ENCODE assay signal across 10 mouse cellular contexts in genomic region chr3:93360045-93360444, GRCm38 (mm10). TPM values are rescaled to one million over a fixed set of nuclear protein-coding genes. Genes with fewer than 3 reads are reported as not detected.
DNase-seq lines count a peak whose midpoint lies in the region; ATAC-seq and TF ChIP-seq lines count a peak whose summit lies in the region.
"Had no signal": no experiment of that assay in that cellular context is flagged by ENCODE, and none has a peak within 500 bp of the region (broad histone marks: within the 10 kb centered on the region; RNA-seq: fewer than 3 reads in every experiment).

No protein-coding gene starts in this region.

- no peaks in the 10 kb centered on the region for H3K36me3 ChIP-seq in hindbrain, embryonic 10.5 days
- no peaks in the 10 kb centered on the region for H3K36me3 ChIP-seq in hindbrain, embryonic 12.5 days
- no peaks in the 10 kb centered on the region for H3K36me3 ChIP-seq in limb, embryonic 14.5 days (ENCODE audit: control insufficient read depth, insufficient read depth, low read length)
- H3K36me3 ChIP-seq: embryonic facial prominence, embryonic 15.5 days; neural tube, embryonic 12.5 days had no signal

- no peak for ATAC-seq in hindbrain, embryonic 12.5 days (ENCODE audit: low FRiP score)
- ATAC-seq in limb, embryonic 14.5 days (ENCODE audit: low FRiP score, low read depth) = no peak

- peaks cover 5% of the 10 kb centered on the region; the same call in 1 of the 2 replicates for H3K27me3 ChIP-seq in hindbrain, embryonic 10.5 days (ENCODE audit: insufficient read depth, poor library complexity, severe bottlenecking)
- H3K27me3 ChIP-seq in hindbrain, embryonic 12.5 days = no peaks in the 10 kb centered on the region
- no peaks in the 10 kb centered on the region for H3K27me3 ChIP-seq in limb, embryonic 14.5 days (ENCODE audit: control insufficient read depth, insufficient read depth, low read length)
- H3K27me3 ChIP-seq: embryonic facial prominence, embryonic 15.5 days; neural tube, embryonic 12.5 days had no signal

- H3K4me2 ChIP-seq in hindbrain, embryonic 12.5 days (replicated peaks) = no peak overlapping the region
- H3K4me2 ChIP-seq in limb, embryonic 14.5 days (replicated peaks; ENCODE audit: low read depth, low read length, severe bottlenecking) = no peak overlapping the region
- H3K4me2 ChIP-seq: embryonic facial prominence, embryonic 15.5 days; neural tube, embryonic 12.5 days had no signal

- H3K4me1 ChIP-seq in hindbrain, embryonic 10.5 days (replicated peaks) = no peaks in the 10 kb centered on the region; the same call in 1 of the 2 replicates
- H3K4me1 ChIP-seq in hindbrain, embryonic 12.5 days = no peaks in the 10 kb centered on the region
- H3K4me1 ChIP-seq in embryonic fibroblast, embryonic 13.5 days (ENCODE audit: control insufficient read depth, insufficient read depth, low read length) = no peaks in the 10 kb centered on the region
- H3K4me1 ChIP-seq in limb, embryonic 14.5 days (ENCODE audit: control insufficient read depth, insufficient read depth, low read length) = no peaks in the 10 kb centered on the region
- H3K4me1 ChIP-seq: neural tube, embryonic 12.5 days had no signal

- no peak overlapping the region for H3K9ac ChIP-seq in hindbrain, embryonic 12.5 days
- H3K9ac ChIP-seq in limb, embryonic 14.5 days (ENCODE audit: low read depth, low read length, severe bottlenecking) = no peak overlapping the region
- H3K9ac ChIP-seq: embryonic facial prominence, embryonic 15.5 days; neural tube, embryonic 12.5 days had no signal

- TF ChIP-seq CTCF in embryonic fibroblast, embryonic 13.5 days (IDR thresholded peaks at IDR 0.05; ENCODE audit: borderline replicate concordance, insufficient read depth, low read length) = peak; percentile 65; the same call in 1 of the 2 replicates

- no peak for TF ChIP-seq POLR2A in embryonic fibroblast, embryonic 13.5 days (IDR thresholded peaks at IDR 0.05; ENCODE audit: low read depth, low read length)
- TF ChIP-seq POLR2A in limb, embryonic 14.5 days (IDR thresholded peaks at IDR 0.05; ENCODE audit: borderline replicate concordance, extremely low read depth, insufficient read depth, insufficient read length) = no peak

- no peak overlapping the region for H3K4me3 ChIP-seq in hindbrain, embryonic 10.5 days
- no peak overlapping the region for H3K4me3 ChIP-seq in hindbrain, embryonic 12.5 days
- H3K4me3 ChIP-seq in embryonic fibroblast, embryonic 13.5 days (ENCODE audit: insufficient read depth, low read length) = no peak overlapping the region
- H3K4me3 ChIP-seq in limb, embryonic 14.5 days (replicated peaks; ENCODE audit: low read length) = no peak overlapping the region
- H3K4me3 ChIP-seq: embryonic facial prominence, embryonic 15.5 days; neural tube, embryonic 12.5 days had no signal

- DNase-seq in hindbrain, embryonic 10.5 days (ENCODE audit: low spot score) = peak; percentile 65
- peak; percentile 82 for DNase-seq in ZHBTc4 (ENCODE audit: low read depth, low spot score)
- DNase-seq in kidney, adult 8-10 months = peak; percentile 21 to 48
- DNase-seq in limb, embryonic 14.5 days (ENCODE audit: low spot score) = peak; percentile 7
- DNase-seq in ovary, postnatal 36 days (ENCODE audit: low spot score) = peak; percentile 64
- DNase-seq in urinary bladder, postnatal 14 days (ENCODE audit: low spot score) = peak; percentile 76

- WGBS in hindbrain, embryonic 10.5 days = 19% methylated on average over 7 of the region's 7 CpGs
- WGBS in hindbrain, embryonic 12.5 days = 17% methylated on average over 7 of the region's 7 CpGs
- 25% methylated on average over 7 of the region's 7 CpGs for WGBS in limb, embryonic 14.5 days

- no peak overlapping the region for H3K27ac ChIP-seq in hindbrain, embryonic 10.5 days
- no peak overlapping the region for H3K27ac ChIP-seq in hindbrain, embryonic 12.5 days
- no peak overlapping the region for H3K27ac ChIP-seq in embryonic fibroblast, embryonic 13.5 days (ENCODE audit: insufficient read depth, low read length)
- no peak overlapping the region for H3K27ac ChIP-seq in limb, embryonic 14.5 days (replicated peaks; ENCODE audit: low read depth, low read length)
- H3K27ac ChIP-seq: embryonic facial prominence, embryonic 15.5 days; neural tube, embryonic 12.5 days had no signal

- no peaks in the 10 kb centered on the region for H3K9me3 ChIP-seq in hindbrain, embryonic 10.5 days
- H3K9me3 ChIP-seq in hindbrain, embryonic 12.5 days (replicated peaks) = no peaks in the 10 kb centered on the region
- H3K9me3 ChIP-seq in limb, embryonic 14.5 days (ENCODE audit: control insufficient read depth, low read length) = no peaks in the 10 kb centered on the region
- H3K9me3 ChIP-seq: embryonic facial prominence, embryonic 15.5 days; neural tube, embryonic 12.5 days had no signal

RNA-seq across cellular contexts. Expression of gene Rptn, which starts 33.5 kb away (rescaled TPM):
- polyA plus RNA-seq in hindbrain, embryonic 10.5 days (2016; fragmentation: Nextera tagmentation; extraction: Ambion mirVana) = not detected in 2 replicates
- not detected in 2 replicates for polyA plus RNA-seq in hindbrain, embryonic 12.5 days (2016; fragmentation: Nextera tagmentation; extraction: Ambion mirVana)
- polyA plus RNA-seq in embryonic fibroblast, embryonic 13.5 days (2011; ENCODE audit: insufficient read length, low read depth, missing spikeins) = not detected in 2 replicates
- polyA plus RNA-seq in limb, embryonic 14.5 days (2012; rRNA removed) = not detected in 2 replicates
- not detected in 2 replicates for polyA plus RNA-seq in limb, embryonic 14.5 days (2014; fragmentation: Nextera tagmentation; extraction: Ambion mirVana)
- polyA plus RNA-seq: neural tube, embryonic 12.5 days had no signal

RNA-seq across cellular contexts. Expression of gene Hrnr, which starts 40.5 kb away (rescaled TPM):
- polyA plus RNA-seq in hindbrain, embryonic 10.5 days (2016; fragmentation: Nextera tagmentation; extraction: Ambion mirVana) = not detected in 2 replicates
- not detected in 2 replicates for polyA plus RNA-seq in hindbrain, embryonic 12.5 days (2016; fragmentation: Nextera tagmentation; extraction: Ambion mirVana)
- polyA plus RNA-seq in embryonic fibroblast, embryonic 13.5 days (2011; ENCODE audit: insufficient read length, low read depth, missing spikeins) = not detected in 2 replicates
- 0.14 and 0.23 TPM in 2 replicates for polyA plus RNA-seq in limb, embryonic 14.5 days (2012; rRNA removed)
- polyA plus RNA-seq in limb, embryonic 14.5 days (2014; fragmentation: Nextera tagmentation; extraction: Ambion mirVana) = 0.55 and 1.4 TPM in 2 replicates
- polyA plus RNA-seq: neural tube, embryonic 12.5 days had no signal

Comparison
In these comparisons a context has a peak if more than half of its experiments do, and no peak if none do; other contexts are left out.
1. DNase-seq: peak in every context shown above with its lines; median percentile 82 in ZHBTc4; 76 in urinary bladder, postnatal 14 days; 65 in hindbrain, embryonic 10.5 days; 64 in ovary, postnatal 36 days; 34 in kidney, adult 8-10 months; 7 in limb, embryonic 14.5 days.